ENCODE assay signal across 9 mouse cellular contexts in the genomic region with DNA sequence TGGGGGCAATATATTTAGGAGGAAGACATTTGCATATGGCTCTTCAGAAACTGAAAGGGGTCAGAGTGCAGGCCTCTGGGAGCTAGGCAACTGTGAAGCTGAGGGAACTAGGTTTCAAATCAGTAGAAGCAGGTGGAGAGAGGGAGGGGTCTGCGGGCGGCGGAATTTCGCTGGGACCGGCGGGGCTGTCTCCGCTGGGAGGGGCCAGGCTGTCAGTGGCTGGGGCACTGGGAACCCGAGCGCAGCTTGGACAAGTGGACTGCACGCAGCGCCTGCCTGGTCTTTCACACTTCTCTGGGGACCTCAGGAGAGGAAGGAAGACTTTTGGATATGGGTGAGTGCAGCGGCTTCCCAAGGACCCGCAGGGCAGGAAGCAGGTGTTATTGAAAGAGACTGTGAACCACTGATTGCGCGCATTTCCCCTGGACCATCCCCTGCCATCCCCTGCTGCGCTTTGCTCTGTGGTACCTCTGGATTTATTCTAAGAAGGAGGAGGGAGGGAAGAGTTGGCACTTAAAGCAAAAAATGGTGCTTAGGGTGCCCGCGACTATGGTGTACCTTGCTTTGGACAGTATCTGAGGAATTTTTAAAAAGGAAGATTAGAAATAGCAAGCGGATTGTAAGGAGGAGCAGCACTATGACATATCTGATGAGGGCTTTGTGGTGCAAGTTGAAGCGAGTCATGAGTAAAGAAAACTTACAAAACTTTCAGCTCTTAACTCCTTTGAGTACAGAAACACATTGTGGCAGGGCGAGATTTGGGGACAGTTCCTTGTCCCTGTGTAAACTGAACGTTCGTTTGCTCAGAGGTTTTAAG.
DNase-seq lines count a peak whose midpoint lies in the region; ATAC-seq and TF ChIP-seq lines count a peak whose summit lies in the region.
"Had no signal": no experiment of that assay in that cellular context is flagged by ENCODE, and none has a peak within 500 bp of the region (broad histone marks: within the 10 kb centered on the region; RNA-seq: fewer than 3 reads in every experiment).

No protein-coding gene starts in this region.

- H3K4me1 ChIP-seq in embryonic facial prominence, embryonic 15.5 days = peaks cover 13% of the 10 kb centered on the region
- H3K4me1 ChIP-seq in liver, postnatal 0 days (ENCODE audit: insufficient read depth) = peaks cover 7% of the 10 kb centered on the region
- peaks cover 15% of the 10 kb centered on the region for H3K4me1 ChIP-seq in neural tube, embryonic 13.5 days (replicated peaks)

- no peak for TF ChIP-seq EP300 in liver, postnatal 0 days (IDR thresholded peaks at IDR 0.05; ENCODE audit: low read depth)

- ATAC-seq in embryonic facial prominence, embryonic 15.5 days (ENCODE audit: insufficient number of reproducible peaks, low FRiP score, low TSS enrichment, low read depth) = peak; percentile 47; the same call in 1 of the 2 replicates
- peak; percentile 25; the same call in 1 of the 2 replicates for ATAC-seq in liver, postnatal 0 days
- peak; percentile 72 for ATAC-seq in neural tube, embryonic 13.5 days (ENCODE audit: low read depth)

- H3K4me2 ChIP-seq in embryonic facial prominence, embryonic 15.5 days (replicated peaks) = peak overlapping the region; percentile 65
- H3K4me2 ChIP-seq in liver, postnatal 0 days (ENCODE audit: low read depth, low read length) = peak overlapping the region; percentile 73
- peak overlapping the region; percentile 84 for H3K4me2 ChIP-seq in neural tube, embryonic 13.5 days

- H3K9ac ChIP-seq in embryonic facial prominence, embryonic 15.5 days = no peak overlapping the region
- H3K9ac ChIP-seq in liver, postnatal 0 days (replicated peaks) = peak overlapping the region; percentile 3
- peak overlapping the region; percentile 67 for H3K9ac ChIP-seq in neural tube, embryonic 13.5 days

- intact Hi-C loops in heart, postnatal 14 days (cut with DNase I) = no loop called here

- no peak overlapping the region; the same call in 1 of the 2 replicates for H3K27ac ChIP-seq in embryonic facial prominence, embryonic 15.5 days (replicated peaks)
- no peak overlapping the region for H3K27ac ChIP-seq in liver, postnatal 0 days (ENCODE audit: low read depth)
- H3K27ac ChIP-seq in neural tube, embryonic 13.5 days (replicated peaks) = peak overlapping the region; percentile 54
- H3K27ac ChIP-seq: macrophage had no signal

- WGBS in embryonic facial prominence, embryonic 15.5 days = under 1% methylated on average over 23 of the region's 23 CpGs
- WGBS in liver, postnatal 0 days (ENCODE audit: insufficient replicate concordance) = under 1% methylated on average over 23 of the region's 23 CpGs
- WGBS in neural tube, embryonic 13.5 days = under 1% methylated on average over 23 of the region's 23 CpGs

- no peaks in the 10 kb centered on the region for H3K36me3 ChIP-seq in embryonic facial prominence, embryonic 15.5 days
- H3K36me3 ChIP-seq in liver, postnatal 0 days (replicated peaks; ENCODE audit: insufficient read depth, low read length) = no peaks in the 10 kb centered on the region
- H3K36me3 ChIP-seq in neural tube, embryonic 13.5 days = no peaks in the 10 kb centered on the region

- H3K27me3 ChIP-seq in embryonic facial prominence, embryonic 15.5 days = peaks cover 4% of the 10 kb centered on the region; the same call in 1 of the 2 replicates
- H3K27me3 ChIP-seq in liver, postnatal 0 days (ENCODE audit: insufficient read depth, low read length) = no peaks in the 10 kb centered on the region
- H3K27me3 ChIP-seq in neural tube, embryonic 13.5 days = no peaks in the 10 kb centered on the region

- DNase-seq in thymus, postnatal 4 days = peak; percentile 9
- no peak for DNase-seq in thymus, postnatal 14 days
- DNase-seq in heart, postnatal 14 days = peak; percentile 17 to 18
- DNase-seq in kidney, postnatal 14 days = peak; percentile 66
- DNase-seq in liver, postnatal 0 days = peak; percentile 21
- no peak for DNase-seq in thymus, postnatal 0 days (ENCODE audit: low spot score)

- no peak for TF ChIP-seq CTCF in liver, postnatal 0 days (IDR thresholded peaks at IDR 0.05; ENCODE audit: low read depth)

- H3K9me3 ChIP-seq in embryonic facial prominence, embryonic 15.5 days (replicated peaks) = no peaks in the 10 kb centered on the region
- H3K9me3 ChIP-seq in liver, postnatal 0 days (ENCODE audit: low read length) = no peaks in the 10 kb centered on the region
- no peaks in the 10 kb centered on the region for H3K9me3 ChIP-seq in neural tube, embryonic 13.5 days

- H3K4me3 ChIP-seq in embryonic facial prominence, embryonic 15.5 days (replicated peaks) = peak overlapping the region; percentile 39
- H3K4me3 ChIP-seq in liver, postnatal 0 days (ENCODE audit: low read depth, low read length) = peak overlapping the region; percentile 39
- H3K4me3 ChIP-seq in neural tube, embryonic 13.5 days = peak overlapping the region; percentile 44

Comparison
In these comparisons a context has a peak if more than half of its experiments do, and no peak if none do; other contexts are left out.
1. DNase-seq: peak in thymus, postnatal 4 days (single experiment), heart, postnatal 14 days (2 of 2), kidney, postnatal 14 days (single experiment) and liver, postnatal 0 days (single experiment); none in thymus, postnatal 14 days (single experiment) and thymus, postnatal 0 days (single experiment).
2. Peak in every context shown above with its lines, with median percentiles within 50 percentile points of each other: ATAC-seq, H3K4me2 ChIP-seq and H3K4me3 ChIP-seq.